Mouse (Mus musculus) limb, embryonic 14.5 days (tissue): Measurements from ENCODE around the gene Jade1. TPM values are rescaled to one million over a fixed set of nuclear protein-coding genes. Genes with fewer than 3 reads are reported as not detected.
A peak's percentile ranks its signal among the peaks of the same experiment; 100 is the strongest.

Source experiments
- ATAC-seq: fragments of 200-750 bp; cut with Nextera tagmentation; 2 replicates; pipeline ENCODE4 v1.8.0; 2017; ENCODE audit warnings: low read depth, moderate number of reproducible peaks, moderate TSS enrichment; ENCODE audit not compliant: low FRiP score
- DNase-seq: peaks from one replicate; pipeline ENCODE4 v3.0.0-alpha.2; 2015; ENCODE audit warnings: low spot score
- H3K27ac ChIP-seq: fragments of 300-500 bp; sonication (generic); replicated peaks from 2 replicates; pipeline ENCODE4 v1.5.1; 2014; ENCODE audit warnings: low read depth, mild to moderate bottlenecking, low read length, moderate library complexity, mixed read lengths
- H3K27me3 ChIP-seq: fragments of 300-500 bp; sonication (generic); 2 replicates; pipeline ENCODE4 v1.6.1; 2014; ENCODE audit warnings: low read length, mixed read lengths; ENCODE audit not compliant: control insufficient read depth, insufficient read depth
- H3K36me3 ChIP-seq: fragments of 300-500 bp; sonication (generic); 2 replicates; pipeline ENCODE4 v1.6.1; 2014; ENCODE audit warnings: mild to moderate bottlenecking, low read length, moderate library complexity, mixed read lengths; ENCODE audit not compliant: control insufficient read depth, insufficient read depth
- H3K4me1 ChIP-seq: fragments of 300-500 bp; sonication (generic); 2 replicates; pipeline ENCODE4 v1.6.1; 2014; ENCODE audit warnings: antibody characterized with exemption, low read length, mixed read lengths; ENCODE audit not compliant: control insufficient read depth, insufficient read depth
- H3K4me2 ChIP-seq: fragments of 300-500 bp; sonication (generic); replicated peaks from 2 replicates; pipeline ENCODE4 v1.6.1; 2014; ENCODE audit warnings: low read depth, mild to moderate bottlenecking, low read length, moderate library complexity; ENCODE audit not compliant: severe bottlenecking
- H3K4me3 ChIP-seq: fragments of 300-500 bp; sonication (generic); replicated peaks from 2 replicates; pipeline ENCODE4 v1.5.1; 2014; ENCODE audit warnings: low read length
- H3K9ac ChIP-seq: fragments of 300-500 bp; sonication (generic); 2 replicates; pipeline ENCODE4 v1.6.1; 2014; ENCODE audit warnings: mild to moderate bottlenecking, low read depth, low read length, moderate library complexity; ENCODE audit not compliant: severe bottlenecking
- H3K9me3 ChIP-seq: fragments of 300-500 bp; sonication (generic); 2 replicates; pipeline ENCODE4 v1.6.1; 2016; ENCODE audit warnings: low read length; ENCODE audit not compliant: control insufficient read depth
- POLR2A ChIP-seq: fragments of 200-500 bp; IDR thresholded peaks from 2 replicates; pipeline ENCODE4 v1.8.0; 2012; ENCODE audit warnings: inconsistent platforms, mild to moderate bottlenecking, moderate library complexity, borderline replicate concordance; ENCODE audit not compliant: insufficient read depth, insufficient read length; ENCODE audit errors: extremely low read depth
- WGBS: fragments of 180-500 bp; shearing (Covaris S2); extraction: QIAGEN DNeasy Blood & Tissue Kit; methylation state at CpG from one replicate; pipeline ENCODE4 v1.1.7; 2014; 5-methylcytosine and 5-hydroxymethylcytosine counted together
- polyA plus RNA-seq, 2 experiments: library from polyadenylated mRNA; depleted of rRNA in 1 of 2; stranded (reverse) in 1 of 2; unstranded in 1 of 2; fragments of >200 nt; fragmentation: Nextera tagmentation in 1 of 2; extraction: Ambion mirVana in 1 of 2; gene quantifications; 2 replicates each; pipeline versions ENCODE4 v1.2.1 to v1.2.3; 2012 to 2014

Jade1 gene
- polyA plus RNA-seq, 2 experiments, result 8.8 to 12.8 TPM

GRCm38 (mm10) chr3:41588495-41588894 lies 33.0 kb downstream of the Jade1 start:
- H3K27me3 ChIP-seq, result no peaks in the 10 kb centered on the region
- no peak overlapping the region for H3K4me2 ChIP-seq
- no peak overlapping the region for H3K9ac ChIP-seq
- WGBS, result 88% methylated on average over 8 of the region's 8 CpGs
- peaks cover under 1% of the 10 kb centered on the region; the same call in 1 of the 2 replicates for H3K36me3 ChIP-seq
- H3K4me3 ChIP-seq, result no peak overlapping the region
- H3K4me1 ChIP-seq, result peaks cover 11% of the 10 kb centered on the region
- ATAC-seq (no peak), DNase-seq (no peak)
- TF ChIP-seq POLR2A, result no peak
- H3K9me3 ChIP-seq, result no peaks in the 10 kb centered on the region
- no peak overlapping the region for H3K27ac ChIP-seq

GRCm38 (mm10) chr3:41589246-41589914 lies 33.8 kb downstream of the Jade1 start:
- no peaks in the 10 kb centered on the region for H3K27me3 ChIP-seq
- peaks cover 13% of the 10 kb centered on the region; the same call in 1 of the 2 replicates for H3K4me1 ChIP-seq
- H3K9me3 ChIP-seq, result no peaks in the 10 kb centered on the region
- 49% methylated on average over 19 of the region's 19 CpGs for WGBS
- no peak for TF ChIP-seq POLR2A
- no peak overlapping the region for H3K9ac ChIP-seq
- H3K4me2 ChIP-seq, result peak overlapping the region; percentile 17; the same call in 1 of the 2 replicates
- no peak overlapping the region for H3K27ac ChIP-seq
- DNase-seq (peak; percentile 50), ATAC-seq (peak; percentile 5; the same call in 1 of the 2 replicates)
- no peak overlapping the region for H3K4me3 ChIP-seq
- H3K36me3 ChIP-seq, result peaks cover 6% of the 10 kb centered on the region; the same call in 1 of the 2 replicates

DNA sequence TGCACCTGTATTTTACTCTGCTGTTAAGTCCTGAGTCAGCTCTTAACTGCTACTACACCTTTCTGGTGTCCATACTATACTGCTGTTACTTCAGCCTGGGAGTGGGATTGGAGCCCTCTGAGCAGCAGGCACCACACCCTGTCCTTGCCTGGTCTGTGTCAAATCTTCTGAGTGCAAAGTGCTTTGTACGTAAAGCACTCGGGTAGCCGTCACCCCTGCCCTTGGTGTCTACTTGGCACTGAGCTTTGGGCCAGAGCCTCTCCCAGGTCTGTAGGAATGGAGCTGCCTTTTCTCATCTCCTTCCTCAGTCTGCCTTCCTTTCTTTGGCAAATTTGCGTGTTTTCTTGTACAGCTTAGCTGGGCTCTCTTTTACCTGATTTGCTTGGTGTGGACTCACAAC lies 34.5 kb downstream of the Jade1 start:
- TF ChIP-seq POLR2A, result no peak
- no peak for ATAC-seq

GRCm38 (mm10) chr3:41590695-41591559 lies 35.4 kb downstream of the Jade1 start:
- no peaks in the 10 kb centered on the region for H3K9me3 ChIP-seq
- no peak overlapping the region for H3K27ac ChIP-seq
- H3K4me2 ChIP-seq, result no peak overlapping the region
- H3K36me3 ChIP-seq, result peaks cover 6% of the 10 kb centered on the region; the same call in 1 of the 2 replicates
- WGBS, result 86% methylated on average over 20 of the region's 20 CpGs
- H3K27me3 ChIP-seq, result no peaks in the 10 kb centered on the region
- peaks cover 13% of the 10 kb centered on the region; the same call in 1 of the 2 replicates for H3K4me1 ChIP-seq
- TF ChIP-seq POLR2A, result no peak
- H3K9ac ChIP-seq, result no peak overlapping the region
- ATAC-seq, result no peak
- no peak for DNase-seq
- no peak overlapping the region for H3K4me3 ChIP-seq

More for the DNA sequence above, 34.5 kb downstream of the Jade1 start:
- H3K9ac ChIP-seq, result no peak overlapping the region
- H3K4me2 ChIP-seq, result no peak overlapping the region
- H3K4me1 ChIP-seq, result peaks cover 13% of the 10 kb centered on the region; the same call in 1 of the 2 replicates
- no peaks in the 10 kb centered on the region for H3K9me3 ChIP-seq
- no peaks in the 10 kb centered on the region for H3K27me3 ChIP-seq
- 94% methylated on average over 4 of the region's 4 CpGs for WGBS
- DNase-seq, result no peak
- no peak overlapping the region for H3K4me3 ChIP-seq
- H3K36me3 ChIP-seq, result peaks cover 6% of the 10 kb centered on the region; the same call in 1 of the 2 replicates
- H3K27ac ChIP-seq, result no peak overlapping the region

DNA sequence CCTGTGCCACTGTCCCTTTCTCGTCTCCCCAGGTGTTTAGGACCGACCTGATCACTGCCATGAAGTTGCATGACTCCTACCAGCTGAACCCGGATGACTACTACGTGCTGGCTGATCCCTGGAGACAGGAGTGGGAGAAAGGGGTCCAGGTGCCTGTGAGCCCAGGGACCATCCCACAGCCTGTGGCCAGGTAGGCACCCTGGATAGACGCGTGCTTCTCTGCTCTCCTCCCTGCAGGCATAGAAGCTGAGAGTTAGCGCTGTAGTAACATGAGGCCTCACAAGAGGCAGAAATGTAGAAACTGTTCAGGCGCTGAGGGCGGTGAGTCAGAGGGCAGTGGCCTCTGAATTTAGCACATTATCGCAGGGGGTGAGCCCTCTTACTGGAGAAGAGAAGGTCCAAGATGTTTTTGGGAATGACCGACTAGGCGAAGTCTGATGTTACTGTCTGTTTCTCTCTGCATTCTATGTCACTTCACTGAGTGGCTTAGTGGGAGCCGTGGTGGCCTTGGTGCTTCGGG lies 36.2 kb downstream of the Jade1 start:
- no peak for DNase-seq
- Histone ChIP-seq H3K9me3 (no peaks in the 10 kb centered on the region), H3K9ac (no peak overlapping the region), H3K27ac (no peak overlapping the region), H3K4me3 (no peak overlapping the region), H3K27me3 (no peaks in the 10 kb centered on the region), H3K4me1 (peaks cover 13% of the 10 kb centered on the region; the same call in 1 of the 2 replicates), H3K36me3 (peaks cover 6% of the 10 kb centered on the region; the same call in 1 of the 2 replicates), H3K4me2 (no peak overlapping the region)
- no peak for ATAC-seq
- 95% methylated on average over 14 of the region's 14 CpGs for WGBS
- no peak for TF ChIP-seq POLR2A
